Mouse (Mus musculus): ENCODE results near the gene Fgfr2.
A peak's percentile ranks its signal among the peaks of the same experiment; 100 is the strongest.
"Not testable (repeated sequence)": the region's sequence is repeated elsewhere in the genome, so short reads cannot be mapped to it uniquely, and the experiment has no call there.

Fgfr2 gene

DNA sequence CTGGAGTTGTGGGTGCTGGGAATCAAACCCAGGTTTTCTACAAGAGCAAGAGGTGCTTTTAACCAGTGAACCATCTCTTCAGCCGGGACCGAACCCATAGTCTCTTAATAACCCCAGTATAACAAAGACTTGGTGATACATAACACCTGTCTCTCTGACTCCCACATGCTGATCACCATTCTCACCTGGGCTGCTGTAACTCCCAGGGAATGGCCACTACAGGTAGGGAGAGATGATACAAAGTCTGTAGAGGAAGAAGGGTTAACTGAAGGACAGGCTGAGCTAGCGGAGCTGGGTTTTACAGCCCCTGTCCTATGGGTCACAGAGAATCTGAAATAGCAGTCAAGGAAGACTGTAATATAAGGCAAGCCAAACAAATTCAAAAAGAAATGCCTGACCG, 2580.0 kb downstream of the Fgfr2 start:
- no peak for DNase-seq (ENCODE audit: low read depth, low spot score)

DNA sequence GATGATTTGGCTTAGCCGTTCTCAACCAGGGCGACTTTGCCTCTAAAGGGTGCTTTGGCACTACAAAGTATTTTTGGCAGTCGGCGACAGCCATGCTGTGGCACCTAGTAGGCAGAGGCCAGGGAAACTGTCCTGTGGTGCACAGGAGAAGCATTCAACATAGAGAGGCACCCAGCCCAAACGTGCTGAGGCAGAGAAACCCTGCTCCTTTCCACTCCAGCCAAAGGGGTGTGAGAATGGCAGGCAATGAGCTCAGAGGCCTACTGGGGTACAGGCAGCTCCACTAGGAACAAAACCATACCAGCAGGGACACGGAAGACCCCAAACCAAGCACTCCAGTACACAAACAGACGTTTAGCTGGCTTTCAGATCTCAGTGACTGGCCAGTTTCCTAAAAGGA, 2583.0 kb downstream of the Fgfr2 start:
- DNase-seq (ENCODE audit: low read depth, low spot score): no peak

DNA sequence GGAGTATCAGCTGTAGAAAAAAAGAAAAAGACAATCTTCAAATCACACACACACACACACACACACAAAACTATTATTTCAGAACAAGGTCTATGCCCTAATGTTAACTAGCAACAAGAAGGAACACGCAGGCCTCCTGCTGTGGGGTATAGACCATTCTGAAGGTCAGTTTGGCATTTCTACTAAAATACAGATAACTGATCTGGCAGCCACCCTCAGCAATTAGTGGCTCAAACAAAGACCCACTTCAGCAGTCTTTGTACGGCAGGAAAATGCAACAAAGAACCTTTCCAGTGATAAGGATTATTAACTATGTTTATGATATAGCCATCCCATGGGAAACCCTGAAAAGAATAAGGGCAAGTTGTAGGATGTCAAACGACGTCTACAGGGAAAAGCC, 2586.1 kb downstream of the Fgfr2 start:
- DNase-seq (ENCODE audit: low read depth, low spot score): no peak

DNA sequence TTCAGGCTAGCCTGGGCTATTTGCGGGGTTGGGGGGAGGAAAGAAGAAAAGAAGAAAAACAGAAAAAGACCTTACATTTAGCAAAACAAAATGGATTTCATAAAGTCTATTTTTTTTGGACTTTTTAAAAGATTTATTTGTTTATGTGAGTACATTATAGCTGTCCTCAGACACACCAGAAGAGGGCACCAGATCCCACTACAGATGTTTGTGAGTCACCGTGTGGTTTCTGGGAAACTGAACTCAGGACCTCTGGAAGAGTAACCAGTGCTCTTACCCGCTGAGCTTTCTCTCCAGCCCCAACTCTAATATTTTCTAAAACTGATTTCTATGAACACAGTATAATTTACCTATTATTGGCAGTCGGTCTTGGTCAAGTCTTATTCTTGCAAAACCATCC, 2588.0 kb downstream of the Fgfr2 start:
- no peak for DNase-seq (ENCODE audit: low read depth, low spot score)

DNA sequence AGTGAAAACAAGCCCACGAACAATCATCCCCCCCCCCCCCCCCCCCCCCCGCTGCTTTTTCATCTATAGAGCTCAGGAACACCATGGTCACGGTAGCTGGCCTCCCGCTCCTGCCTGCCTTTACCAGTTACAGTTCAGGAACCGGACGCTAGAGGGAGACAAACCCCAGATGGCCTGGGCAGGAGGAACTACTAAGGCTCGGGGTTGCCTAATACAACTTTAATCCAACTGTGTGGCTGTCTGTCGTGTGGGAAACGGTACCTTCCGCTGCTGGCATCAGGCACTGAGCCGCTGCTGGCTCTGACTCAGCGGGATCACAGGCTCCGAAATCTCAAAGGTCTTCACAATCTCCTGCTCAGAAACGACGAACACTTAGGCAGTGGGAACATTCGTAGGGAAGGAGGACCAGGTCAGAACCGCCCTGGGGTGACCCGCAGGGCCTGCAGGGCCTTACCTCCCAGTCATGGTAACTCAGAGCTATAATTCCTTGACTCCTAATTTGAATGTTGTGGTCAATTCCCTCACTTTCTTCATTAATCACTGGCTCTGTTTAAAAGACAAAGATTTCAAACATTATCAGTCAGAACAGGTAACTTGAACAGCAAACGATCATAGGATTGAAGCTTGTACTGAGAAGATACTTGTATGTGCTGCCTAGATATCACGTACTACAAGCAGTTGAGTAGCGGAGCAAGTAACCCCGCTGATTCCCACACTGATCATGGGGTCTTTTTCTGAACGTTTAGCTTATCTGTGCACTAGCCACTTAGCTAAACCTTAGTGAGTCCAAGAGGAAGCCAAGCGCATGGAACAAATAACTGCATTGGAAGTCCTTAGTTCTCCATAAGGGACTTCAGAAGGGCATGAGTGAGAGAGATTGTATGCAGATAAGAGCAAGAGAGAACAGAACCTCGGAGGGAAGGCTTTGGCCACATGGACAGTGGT, 2589.6 kb downstream of the Fgfr2 start:
- no peak for DNase-seq (ENCODE audit: low read depth, low spot score)

DNA sequence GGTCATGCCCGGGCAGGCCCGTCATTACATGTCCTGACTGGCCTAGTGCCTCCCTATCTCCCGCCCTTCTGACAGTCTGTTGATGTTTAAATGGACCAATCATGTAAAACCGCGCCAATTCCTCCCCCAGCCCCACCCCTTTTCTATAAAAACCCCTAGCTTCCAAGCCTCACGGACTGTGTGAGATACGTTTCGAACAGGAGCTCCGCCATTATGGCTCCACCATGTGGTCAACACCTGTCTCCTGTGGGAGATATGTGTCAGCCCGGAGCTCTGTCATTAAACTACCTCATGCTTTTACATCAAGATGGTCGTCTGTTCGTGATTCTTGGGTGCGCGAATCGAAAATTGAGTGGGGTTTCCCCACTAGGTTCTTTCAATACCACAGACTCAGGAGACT, 2592.0 kb downstream of the Fgfr2 start:
- DNase-seq (ENCODE audit: low read depth, low spot score): not testable (repeated sequence)

DNA sequence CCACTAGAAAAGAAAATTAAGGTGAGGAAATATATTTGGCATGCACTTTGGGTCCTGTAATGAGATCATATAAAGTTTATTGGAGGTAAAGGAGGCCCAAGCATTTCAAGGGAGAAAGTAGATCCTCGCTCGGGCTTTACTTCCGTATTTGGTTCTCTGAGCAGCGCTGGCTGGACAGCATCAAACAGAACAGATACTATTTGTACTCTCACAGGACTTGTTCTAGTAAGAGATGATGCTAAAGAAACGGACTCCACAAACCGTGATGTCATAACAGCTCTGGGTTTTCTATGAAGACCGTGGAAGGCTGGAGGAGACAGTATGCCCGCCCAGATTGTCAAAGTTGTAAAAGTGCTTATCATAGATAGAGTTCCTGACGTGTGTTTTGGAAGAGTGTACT, 2595.8 kb downstream of the Fgfr2 start:
- no peak for DNase-seq (ENCODE audit: low read depth, low spot score)

DNA sequence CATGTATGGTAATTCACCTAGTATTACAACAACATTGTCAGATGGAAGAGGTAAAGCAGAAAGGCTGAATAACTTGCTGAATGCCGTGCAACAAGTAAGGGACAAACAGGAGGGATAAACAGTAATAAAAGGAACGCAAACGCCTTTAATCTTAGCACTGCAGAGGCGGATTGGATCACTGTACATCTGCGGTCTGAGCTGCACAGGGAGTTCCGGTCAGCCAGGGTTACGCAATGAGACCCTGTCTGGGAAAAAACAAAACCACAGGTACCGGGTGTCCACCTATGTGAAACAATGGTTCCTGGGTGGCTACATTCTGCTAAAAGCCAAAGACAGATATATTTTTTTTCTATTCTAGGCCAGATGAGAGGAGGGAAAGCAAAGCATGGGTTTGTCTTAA, 2599.7 kb downstream of the Fgfr2 start:
- no peak for DNase-seq (ENCODE audit: low read depth, low spot score)

DNA sequence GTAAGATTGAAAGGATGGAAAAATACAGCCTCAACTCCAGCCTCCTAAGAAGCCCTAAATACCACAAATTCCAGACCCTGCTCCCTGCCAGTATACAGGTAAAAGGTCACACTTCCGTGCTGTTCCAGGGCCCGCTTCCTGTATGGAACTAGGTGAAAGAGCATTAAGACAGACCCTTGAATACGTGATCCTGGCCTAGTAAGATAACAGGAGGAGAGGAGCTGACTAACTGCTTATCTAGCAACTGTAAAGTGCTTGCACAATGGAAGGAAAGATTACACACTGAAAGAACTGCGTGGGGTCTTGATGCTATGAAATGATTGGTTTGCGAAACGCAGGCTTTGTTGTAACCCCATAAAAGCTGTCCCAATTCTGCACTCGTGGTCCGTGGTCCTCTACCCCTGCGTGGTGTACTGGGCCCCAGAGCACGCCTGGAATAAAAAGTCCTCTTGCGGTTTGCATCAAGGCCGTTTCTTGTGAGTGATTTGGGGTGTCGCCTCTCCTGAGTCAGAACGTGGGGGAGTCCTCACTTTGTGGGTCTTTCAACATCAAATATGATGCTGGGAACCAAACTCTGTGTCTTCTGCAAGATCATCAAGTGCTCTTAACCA, 2602.2 kb downstream of the Fgfr2 start:
- no peak for DNase-seq (ENCODE audit: low read depth, low spot score)

DNA sequence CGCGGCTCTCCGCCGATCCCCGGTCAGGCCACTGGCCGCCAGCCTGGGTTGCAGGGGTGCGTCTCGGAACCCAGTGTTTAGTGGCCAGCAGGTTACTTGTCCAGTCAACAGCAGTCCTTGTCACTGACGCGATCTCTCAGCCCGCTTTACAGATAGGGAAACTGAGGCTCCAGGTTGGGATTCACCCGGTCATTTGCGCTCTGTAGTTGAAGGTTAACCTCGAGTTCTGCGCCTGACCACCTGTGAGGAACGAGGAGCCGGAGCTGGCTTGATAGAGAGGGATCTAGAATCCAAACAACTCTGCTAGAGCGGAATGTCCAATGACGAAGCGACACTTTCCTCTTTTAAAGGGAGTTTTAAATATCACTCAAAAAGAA, 2603.1 kb downstream of the Fgfr2 start, which contains the start of gene Ate1:
Gene Ate1, minus strand, starts transcription at position 321 of the 377 bp plus-strand sequence.
- no peak for DNase-seq (ENCODE audit: low read depth, low spot score)

DNA sequence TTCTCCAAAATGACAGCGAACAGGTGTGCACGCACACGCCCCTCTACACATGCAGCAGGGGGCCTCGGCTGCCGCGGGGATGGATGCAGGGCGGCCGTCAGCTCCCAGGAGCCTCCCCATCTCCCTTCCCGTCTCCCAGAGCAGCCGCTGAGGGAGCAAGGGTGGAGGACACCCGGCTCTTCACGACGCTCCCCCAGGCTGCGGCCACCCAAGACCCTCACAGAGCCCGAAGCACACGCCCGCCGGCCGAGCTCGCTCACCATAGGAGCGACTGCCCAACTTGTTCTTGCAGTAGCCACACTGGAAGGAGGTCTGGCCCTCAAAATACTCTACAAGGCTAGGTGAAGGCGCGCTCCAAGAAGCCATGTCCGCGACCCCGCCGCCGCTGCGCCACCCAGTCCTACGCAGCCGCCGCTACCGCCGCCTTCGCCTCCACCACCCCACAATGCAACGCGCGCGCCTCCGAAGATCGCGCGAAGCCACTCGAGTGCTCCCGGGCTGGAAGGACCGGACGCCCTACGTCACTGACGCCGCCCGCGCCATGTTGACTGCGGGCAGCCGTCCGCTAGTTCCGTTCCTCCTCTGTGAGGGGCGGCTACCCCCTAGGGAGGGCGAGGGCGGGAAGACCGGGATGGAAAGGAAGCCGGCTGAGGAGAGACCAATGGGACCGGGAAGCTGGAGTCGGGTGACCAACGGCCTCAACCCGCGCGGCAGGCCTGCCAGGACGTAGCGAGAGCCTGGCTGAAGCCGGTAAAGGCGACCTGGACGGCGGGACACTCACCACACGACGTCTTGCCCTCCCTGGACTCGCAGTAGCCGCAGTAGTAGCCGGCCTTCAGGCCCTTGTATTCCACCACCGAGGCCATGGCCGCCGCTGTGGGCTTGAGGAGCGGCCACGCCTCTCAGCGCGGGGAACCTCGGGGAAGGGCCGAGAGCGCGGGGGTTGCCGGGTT, 2603.8 kb downstream of the Fgfr2 start:
- peak; percentile 95 for DNase-seq (ENCODE audit: low read depth, low spot score)

DNA sequence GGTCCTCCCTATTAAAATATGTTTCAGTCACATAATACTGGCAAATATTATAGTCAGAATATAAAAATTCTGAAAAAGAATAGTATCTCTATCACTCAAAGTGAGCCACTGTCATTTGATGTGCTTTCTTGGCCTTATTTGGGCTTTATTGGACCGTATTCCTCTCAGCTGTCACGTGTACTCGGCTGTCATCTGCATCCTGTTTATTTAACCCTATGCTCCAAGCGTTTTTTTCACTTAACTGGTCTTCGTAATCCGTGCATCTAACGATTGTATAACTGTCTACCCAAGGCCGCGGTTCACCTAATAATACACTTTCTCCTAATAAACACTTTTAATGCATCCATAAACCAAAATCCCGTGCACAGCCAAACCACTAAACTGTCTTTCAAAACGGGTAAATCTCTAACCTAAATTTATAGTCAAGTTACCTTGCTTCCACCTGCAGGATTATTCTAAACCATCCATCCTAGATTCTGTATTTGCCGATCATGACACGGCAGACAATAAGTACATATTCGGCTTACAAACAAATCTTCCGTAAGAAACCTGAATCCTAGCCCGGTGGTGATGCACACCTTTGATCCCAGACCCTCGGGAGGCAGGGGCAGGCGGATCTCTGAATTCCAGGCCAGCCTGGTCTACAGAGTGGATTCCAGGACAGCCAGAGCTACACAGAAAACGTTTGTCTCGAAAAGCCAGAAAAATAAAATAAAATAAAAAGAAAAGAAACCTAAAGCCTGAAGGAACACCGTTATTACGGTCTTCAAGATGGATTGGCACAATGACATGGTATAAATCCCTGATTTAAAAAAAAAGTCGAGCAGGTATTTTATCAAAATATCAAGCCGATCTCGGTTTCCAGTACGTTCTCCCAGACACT, 2604.7 kb downstream of the Fgfr2 start:
- DNase-seq (ENCODE audit: low read depth, low spot score): no peak

DNA sequence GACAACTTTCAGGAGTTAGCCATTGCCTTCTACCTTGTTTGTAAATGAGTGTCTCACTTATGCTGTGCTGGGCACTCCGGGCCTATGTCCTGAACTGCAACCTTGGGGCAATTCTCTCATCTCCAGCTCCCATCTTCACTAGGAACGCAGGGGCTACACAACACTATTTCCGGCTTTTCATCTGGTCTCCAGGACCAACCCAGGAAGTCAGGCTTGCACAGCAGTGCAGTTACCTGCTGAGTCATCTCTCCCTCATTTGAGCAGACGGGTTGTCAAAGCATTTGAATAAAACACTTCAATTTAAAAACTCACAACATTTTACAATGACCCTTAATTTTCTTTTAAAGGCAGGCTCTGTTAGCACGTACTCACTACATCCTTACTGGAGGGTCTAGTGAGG, 2612.9 kb downstream of the Fgfr2 start:
- no peak for DNase-seq (ENCODE audit: low read depth, low spot score)

DNA sequence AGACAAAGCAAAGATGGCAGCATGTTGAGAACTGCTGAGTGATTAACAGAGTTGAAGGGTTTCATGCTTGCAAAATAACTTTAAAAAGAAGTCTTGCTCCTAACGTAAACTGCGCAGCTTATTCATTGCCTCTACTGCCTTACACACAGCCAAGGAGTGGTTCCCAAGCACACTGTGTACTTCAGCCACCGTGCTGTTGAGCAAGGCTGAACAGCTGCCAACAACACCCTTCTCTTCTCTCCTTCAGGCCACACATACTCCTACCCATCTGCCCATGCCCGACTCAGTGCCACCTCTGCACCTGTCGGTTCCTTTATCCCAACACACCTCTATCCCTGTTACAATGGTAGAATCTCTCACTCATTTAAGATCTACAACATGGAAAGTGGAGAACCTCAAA, 2620.1 kb downstream of the Fgfr2 start:
- DNase-seq (ENCODE audit: low read depth, low spot score): no peak

DNA sequence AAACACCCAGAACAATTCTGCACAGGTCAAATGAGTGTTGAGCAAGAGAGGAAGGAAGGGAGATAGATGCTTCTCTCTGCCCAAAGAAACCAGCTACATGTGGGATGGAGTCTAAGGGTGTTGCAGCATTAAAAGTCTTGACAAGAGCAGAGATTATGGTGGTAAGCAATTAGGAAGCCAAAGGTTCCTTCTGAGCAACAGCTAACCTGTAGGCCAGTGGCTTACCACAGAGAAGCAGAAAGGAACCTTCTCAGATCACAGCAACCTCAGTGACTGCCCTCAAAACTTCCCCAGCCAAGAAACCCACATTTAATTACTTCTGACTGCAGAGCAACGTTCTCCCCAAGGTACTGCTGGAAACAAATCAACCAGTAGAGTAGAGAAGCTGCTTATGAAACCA, 2621.7 kb downstream of the Fgfr2 start:
- no peak for DNase-seq (ENCODE audit: low read depth, low spot score)

DNA sequence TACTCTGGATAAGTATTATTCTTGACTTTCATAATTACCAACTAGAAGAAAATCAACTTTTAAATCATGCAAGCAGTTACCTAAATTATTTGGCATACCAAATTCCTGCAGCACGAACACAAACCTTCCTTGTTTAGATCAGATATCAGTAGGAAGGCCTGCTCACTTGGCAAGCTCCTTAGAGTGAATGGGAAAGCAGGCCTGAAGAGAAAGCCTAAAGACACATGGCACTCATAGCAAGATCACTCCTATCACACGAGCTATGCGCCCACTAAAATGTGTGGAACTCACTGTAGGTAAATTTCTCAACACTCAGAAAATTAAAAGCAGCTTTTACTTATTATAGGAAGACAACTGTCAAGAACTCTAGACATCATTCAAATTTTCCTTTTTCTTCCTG, 2629.8 kb downstream of the Fgfr2 start:
- no peak for DNase-seq (ENCODE audit: low read depth, low spot score)

DNA sequence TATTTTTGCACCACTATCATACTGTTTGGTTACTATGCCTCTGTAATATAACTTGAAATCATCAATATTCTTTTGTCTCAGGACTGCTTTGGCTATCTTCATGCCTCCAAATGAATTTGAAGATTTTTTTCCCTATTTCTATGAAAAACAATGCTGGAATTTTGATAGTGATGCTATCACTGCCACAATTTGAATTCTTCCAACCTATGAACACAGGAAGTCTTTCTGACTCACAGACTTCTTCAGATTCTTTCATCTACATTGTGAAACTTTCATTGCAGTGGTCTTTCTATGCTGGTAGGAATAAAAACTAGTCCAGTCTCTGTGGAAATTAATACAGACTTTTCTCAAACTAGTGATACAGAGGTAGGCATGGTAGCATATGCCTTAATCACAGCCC, 2631.1 kb downstream of the Fgfr2 start:
- DNase-seq (ENCODE audit: low read depth, low spot score): no peak

DNA sequence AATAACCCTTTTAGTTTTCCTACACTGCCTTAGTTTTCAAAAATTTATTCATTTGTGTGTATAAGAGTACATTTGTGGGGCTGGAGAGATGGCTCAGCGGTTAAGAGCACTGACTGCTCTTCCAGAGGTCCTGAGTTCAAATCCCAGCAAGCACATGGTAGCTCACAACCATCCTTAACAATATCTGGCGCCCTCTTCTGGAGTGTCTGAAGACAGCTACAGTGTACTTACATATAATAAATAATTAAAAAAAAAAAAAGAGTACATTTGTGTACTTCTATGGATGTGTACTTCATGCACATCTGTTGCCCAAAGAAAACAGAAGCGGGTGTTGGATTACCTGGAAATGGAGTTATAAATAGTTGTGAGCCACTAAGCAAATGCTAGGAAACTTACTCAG, 2644.1 kb downstream of the Fgfr2 start:
- not testable (repeated sequence) for DNase-seq (ENCODE audit: low read depth, low spot score)

DNA sequence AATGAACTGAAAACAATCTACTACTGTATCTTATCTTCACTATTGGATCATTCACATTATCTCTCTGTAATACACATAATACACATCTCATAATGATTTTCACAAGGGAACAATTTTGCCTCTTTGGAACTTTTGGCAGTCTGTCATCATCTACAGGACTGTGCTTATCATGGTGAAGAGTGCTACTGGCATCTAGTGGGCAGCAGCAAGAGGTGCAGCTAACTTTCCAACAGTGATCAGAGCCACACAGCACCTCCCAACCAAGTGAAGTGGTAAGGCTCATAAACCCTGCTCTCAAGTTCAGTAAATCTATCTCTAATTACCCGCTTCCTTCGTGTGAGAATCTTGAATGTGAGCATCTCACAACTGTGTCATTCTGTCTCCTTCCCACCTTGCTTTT, 2647.2 kb downstream of the Fgfr2 start:
- peak; percentile 43 for DNase-seq (ENCODE audit: low read depth, low spot score)

DNA sequence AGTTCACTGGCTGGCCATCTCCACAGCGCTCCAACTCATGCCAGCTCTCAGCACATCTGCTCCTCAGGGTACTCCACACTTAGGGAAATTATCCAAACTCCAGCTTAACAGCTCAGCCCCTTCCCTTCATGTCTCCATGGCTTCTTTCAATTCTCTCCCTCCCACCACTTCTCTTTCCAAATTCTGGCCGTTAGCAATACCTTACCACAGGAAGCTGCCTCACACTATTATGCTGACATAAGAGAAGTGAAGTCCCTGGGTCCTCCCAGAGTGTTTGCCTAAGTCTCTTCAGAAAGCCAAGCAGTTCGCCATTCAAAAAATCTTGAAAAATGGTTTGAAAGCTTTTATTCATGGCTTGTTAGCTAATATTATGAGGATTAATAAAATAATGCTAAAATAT, 2649.3 kb downstream of the Fgfr2 start:
- no peak for DNase-seq (ENCODE audit: low read depth, low spot score)

DNA sequence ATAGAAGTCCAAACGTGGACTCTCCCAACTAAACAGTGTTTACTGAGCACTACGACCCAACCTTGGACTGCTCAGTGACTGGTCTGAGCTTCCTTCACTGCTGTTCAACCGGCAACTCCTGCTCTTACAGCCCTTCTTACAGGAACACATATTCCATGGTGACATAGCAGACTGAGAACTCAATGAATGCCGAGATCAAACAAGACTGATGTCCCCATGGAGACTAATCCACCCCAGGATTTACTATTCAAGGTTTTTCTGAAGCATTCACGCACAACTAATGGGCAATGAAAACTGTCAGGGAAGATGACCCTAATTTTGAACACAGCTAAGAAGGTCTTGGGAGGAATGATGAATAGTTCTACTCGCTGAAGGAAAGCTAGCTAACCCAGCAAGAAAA, 2650.5 kb downstream of the Fgfr2 start:
- no peak for DNase-seq (ENCODE audit: low read depth, low spot score)
